Mouse (Mus musculus) kidney, postnatal 14 days (tissue): Measurements from ENCODE around the gene Tnk1.

Experiments
- DNase-seq: peaks from one replicate; pipeline ENCODE4 v3.0.0; 2022; ENCODE audit warnings: mixed read lengths

The Tnk1 gene

DNA sequence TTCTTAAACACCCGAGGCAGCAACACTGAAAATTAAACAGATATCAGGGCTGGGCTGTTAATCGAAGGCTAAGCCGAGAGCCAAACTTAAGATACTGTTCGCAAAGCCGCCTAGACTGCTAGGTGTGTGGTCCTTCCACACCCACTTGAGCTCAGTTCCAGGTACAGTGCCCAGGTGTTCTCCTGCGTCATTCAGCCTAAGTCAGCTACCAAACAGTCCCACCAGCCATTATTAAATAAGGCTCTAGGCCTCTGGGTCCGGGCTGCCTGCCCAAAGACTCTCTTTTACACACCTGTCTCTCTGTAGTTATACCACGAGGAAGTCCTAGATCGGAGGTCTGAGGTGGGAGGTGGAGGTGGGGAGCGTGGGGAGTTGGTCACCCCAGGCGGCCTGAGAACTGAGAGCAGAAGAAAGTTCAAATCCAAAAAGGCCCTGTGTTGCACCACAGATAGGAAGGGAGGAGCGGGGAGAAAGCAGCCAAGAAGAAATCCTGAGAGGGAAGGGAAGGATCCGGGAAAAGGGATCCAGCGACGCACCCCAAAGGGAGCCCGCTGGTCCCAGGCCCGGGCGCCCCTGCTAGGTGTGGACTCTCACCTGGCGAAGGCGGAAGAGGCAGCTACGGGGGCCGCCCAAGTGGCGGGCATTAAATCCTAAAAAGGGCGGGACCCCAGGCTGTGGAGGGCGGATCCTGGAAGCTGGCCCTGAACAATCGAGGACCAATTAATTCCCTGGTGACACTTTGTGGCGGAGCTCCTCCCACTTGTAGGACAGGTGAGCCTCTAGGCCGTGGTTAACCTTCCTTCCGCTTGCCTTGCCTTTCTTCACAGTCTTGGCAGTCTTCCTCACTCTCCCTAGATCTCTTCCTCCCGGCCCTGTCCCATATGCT is at the start of gene Tnk1:
Gene Tnk1, minus strand, starts transcription at position 618 of the 886 bp plus-strand sequence.
- DNase-seq: peak; percentile 75

DNA sequence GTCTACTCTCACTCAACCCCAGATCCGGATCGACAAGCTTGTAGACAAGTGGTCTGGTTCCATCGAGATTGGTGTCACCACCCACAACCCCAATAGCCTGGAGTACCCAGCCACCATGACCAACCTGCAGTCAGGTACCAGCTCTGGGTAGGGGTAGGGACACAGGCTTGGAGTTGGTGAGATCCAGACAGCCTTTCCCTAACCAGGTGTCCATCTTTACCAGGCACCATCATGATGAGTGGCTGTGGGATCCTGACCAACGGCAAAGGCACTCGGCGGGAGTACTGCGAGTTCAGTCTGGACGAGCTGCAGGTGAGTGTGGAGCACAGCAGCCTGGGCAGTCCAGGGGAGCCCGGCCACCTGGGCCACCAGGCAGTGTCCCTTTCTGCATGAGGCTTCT is 45.8 kb upstream of the Tnk1 start:
- no peak for DNase-seq

- DNase-seq: no peak
Observed at GRCm38 (mm10) chr11:69902972-69903371, 44.4 kb upstream of the Tnk1 start.

- DNase-seq: no peak
Observed at GRCm38 (mm10) chr11:69901993-69902392, 43.5 kb upstream of the Tnk1 start.

DNA sequence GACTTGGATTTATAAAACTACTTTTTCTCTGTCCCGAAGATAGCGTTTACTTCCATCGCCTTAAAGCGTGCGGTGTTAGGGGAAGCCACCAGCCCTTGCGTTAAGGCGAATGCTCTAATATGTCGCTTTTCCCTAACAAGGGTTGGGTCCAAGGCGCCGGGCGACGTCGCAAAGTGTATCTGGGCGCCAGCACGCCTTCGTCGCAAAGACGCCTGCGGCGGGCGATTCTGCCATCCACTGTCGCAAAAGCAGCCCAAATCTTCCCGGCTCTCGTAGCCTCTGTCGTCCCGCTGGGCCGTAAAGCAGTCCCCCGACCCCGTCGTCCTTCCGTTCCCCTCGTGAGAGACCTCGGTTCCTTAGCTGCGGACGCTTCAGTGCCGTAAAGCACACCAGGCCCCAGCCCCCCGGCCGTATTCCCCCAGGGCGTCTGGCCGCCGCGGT is 42.9 kb upstream of the Tnk1 start:
- DNase-seq: peak; percentile 97

DNA sequence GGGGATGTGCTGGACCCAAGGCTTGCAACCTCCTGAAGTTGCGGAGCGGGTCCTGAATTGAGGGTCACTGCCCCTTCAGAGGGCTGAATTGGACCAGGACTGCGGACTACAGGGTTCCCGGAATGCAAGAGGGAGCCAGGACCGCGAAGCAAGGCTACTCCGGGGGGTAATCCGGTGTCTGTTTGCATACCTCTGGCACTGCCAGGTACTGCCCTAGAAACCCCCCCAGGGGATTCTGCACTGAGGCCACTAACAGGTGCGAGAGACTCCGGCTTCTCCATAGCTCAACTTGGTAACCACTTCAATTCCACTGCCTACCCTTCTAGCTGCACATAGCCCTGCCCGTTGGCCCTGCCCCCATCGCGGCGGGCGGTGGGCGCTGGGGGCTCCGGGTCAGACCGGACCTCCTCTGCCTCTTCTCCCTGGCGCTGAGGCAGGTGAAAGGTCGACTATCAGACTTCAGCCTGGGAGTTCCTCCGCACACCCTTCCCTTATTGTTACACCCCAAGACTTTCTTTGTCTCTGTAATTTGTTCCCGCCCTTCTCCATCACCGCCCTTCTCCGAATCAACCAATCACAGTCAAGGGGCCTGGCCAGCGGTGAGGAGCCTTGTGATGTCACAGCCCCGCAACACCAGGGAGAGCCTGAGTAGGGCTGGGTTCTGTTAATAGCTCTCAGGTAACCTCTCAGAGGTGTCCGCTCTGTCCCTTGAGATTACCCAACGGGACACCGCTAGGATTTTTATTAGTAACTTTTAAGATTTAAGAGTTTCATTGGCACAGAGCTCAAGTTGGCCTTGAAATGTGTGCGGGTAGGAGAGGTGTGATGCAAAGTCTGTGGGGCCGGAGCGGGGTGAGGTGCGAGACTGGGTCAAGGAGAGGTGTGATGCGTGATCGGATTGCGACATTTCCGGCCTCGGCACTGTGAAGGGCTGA is 42.2 kb upstream of the Tnk1 start, which contains the start of the genes 2810408A11Rik and Neurl4:
Gene 2810408A11Rik, minus strand, starts transcription at position 517 of the 935 bp plus-strand sequence.
Gene Neurl4, plus strand, starts transcription at position 602 of the 935 bp plus-strand sequence.
- DNase-seq: peak; percentile 94

- no peak for DNase-seq
Observed at GRCm38 (mm10) chr11:69899870-69900269, 41.3 kb upstream of the Tnk1 start.

DNA sequence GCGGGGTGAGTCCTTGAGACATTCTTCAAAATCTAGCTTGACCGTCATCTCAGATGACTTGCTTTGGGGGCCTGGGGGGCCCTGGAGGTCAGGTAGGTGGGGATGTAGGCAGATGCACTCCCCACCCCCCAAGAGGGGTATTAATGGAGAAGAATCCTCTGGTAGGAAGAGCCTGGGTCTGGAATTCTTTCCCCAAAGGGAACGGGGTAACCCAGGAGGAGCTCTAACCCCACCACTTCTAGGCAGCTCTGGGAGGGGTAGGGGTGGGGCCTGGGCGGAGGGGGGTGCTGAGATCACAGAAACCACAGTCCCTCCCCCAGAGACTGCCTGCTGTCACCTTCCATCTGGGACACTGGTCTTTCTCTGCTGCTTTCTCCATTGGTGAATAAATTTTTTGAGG is 36.8 kb upstream of the Tnk1 start, which contains the start of gene Acap1:
Gene Acap1, minus strand, starts transcription at position 249 of the 400 bp plus-strand sequence.
- DNase-seq: no peak

- DNase-seq: no peak
Observed at GRCm38 (mm10) chr11:69894671-69895070, 36.1 kb upstream of the Tnk1 start.

DNA sequence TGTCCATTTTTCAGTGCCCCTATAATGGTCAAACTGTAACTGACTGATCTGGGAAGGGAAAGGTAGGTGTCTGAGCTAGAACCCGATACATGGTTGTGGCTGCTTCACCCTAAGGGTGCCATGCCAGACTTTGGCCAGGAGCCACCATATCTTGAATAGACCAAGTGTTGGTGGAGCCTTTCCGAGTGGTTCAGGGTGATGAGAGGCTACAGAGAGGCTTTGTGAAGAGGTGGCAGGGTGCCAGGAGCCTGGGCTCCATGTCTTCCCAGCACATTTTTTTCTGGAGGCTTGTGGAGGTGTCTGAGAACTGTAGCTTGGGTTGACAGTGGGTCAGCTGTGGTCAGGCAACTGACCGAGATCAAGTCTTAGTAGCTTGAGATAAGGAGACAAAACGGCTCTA is 33.0 kb upstream of the Tnk1 start:
- DNase-seq: no peak

DNA sequence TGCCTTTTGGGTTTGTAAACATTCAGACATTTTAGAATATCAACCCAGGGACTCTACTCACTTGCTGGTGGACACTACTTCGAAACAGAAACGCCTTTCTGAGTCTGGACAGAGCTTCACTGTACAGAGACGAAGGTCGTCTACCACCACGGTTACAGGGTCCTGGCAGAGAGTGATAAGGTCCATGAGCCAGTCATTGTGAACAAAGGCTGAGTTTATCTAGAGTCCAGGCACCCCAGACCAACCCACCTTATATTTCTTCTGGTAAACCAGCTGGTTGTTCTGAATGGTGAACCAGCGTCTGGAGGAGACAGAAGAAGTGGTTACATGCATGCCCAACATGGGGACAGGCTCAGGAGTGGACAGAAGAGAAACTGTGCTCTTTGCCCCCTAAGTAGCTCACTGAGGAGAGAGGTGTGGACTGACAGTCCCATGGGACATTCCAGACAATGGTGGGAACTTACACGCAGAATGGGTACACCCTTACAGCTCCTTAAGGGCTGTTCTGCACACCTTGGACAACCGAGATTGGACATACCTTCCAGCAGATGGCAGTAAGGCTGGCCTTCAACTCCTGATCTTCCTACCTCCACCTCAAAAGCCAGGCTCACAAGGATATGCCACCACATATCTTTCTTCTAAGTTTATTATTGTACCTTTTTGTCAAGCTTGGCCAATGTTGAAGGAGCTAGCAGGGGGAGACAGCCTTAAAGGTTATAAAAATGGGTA is 28.5 kb upstream of the Tnk1 start:
- DNase-seq: peak; percentile 53

DNA sequence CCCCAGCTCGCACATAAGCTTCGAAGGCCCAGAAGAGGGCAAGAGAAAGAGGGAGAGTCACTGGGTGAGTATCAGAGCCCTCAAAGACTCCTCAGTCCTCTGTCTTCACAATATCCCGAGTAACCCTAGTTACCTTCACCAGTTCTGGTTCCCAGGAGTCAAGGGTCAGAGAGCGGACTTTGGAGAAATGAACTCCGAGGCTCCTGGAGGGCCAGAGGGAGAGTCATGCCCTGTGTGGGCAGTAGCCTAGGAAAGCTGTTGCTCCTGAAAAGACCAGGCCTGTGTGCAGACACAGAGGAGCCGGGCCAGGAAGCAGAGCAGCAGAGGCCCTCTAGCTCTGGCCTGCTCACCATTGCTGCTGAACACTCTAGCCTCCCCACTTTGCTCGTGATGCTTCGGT is 26.1 kb upstream of the Tnk1 start:
- DNase-seq: no peak

DNA sequence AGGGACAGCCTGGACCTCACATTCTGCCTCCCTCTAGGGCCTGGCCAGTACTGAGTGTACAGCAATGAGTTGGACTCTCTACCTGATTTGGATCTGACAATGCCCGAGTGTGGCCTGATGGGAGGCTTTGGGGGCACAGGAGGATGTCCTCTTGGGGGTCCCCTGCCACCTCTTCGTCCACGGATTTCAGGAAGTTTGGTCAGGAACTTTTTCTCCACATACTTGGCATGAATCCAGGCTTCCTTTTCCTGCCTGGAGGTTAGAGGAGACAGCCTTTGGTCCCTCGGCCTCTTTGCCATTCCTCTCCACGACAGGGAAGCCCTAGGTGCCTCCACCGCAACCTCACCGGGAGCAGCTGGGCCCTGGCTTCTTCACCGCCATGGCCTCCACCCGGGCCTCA is 25.7 kb upstream of the Tnk1 start:
- DNase-seq: peak; percentile 54

DNA sequence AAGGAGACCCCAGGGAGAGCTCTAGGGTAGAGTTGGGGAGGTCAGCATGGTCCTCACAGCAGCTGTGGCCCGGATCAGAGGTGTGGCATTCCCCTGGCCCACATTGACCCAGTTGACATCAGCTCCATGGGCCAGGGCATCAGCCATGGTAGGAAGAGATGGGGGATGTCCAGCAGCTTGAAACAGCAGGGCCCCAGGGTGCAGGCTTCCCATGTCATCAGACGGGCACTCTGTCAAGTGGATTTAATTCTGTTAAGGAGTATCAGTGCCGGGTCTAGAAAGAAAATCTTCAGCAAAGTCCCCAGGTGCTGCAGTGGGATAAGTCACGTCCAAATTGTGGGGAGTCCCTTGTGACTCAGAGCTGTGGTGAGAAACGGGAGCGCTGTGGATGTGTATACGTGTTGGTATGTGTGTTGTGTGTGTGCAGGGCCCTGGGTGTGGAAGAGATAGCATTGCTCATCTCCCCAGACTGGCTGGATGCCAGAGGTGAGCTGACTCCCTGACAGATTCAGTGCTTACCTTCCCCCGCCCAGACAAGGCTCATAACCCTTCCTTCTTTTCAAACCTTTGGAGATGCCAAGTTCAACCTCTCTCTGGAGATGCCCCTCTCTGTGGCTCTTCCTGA is 25.1 kb upstream of the Tnk1 start:
- DNase-seq: peak; percentile 44

GRCm38 (mm10) chr11:69883066-69883465 is 24.5 kb upstream of the Tnk1 start:
- peak; percentile 38 for DNase-seq

DNA sequence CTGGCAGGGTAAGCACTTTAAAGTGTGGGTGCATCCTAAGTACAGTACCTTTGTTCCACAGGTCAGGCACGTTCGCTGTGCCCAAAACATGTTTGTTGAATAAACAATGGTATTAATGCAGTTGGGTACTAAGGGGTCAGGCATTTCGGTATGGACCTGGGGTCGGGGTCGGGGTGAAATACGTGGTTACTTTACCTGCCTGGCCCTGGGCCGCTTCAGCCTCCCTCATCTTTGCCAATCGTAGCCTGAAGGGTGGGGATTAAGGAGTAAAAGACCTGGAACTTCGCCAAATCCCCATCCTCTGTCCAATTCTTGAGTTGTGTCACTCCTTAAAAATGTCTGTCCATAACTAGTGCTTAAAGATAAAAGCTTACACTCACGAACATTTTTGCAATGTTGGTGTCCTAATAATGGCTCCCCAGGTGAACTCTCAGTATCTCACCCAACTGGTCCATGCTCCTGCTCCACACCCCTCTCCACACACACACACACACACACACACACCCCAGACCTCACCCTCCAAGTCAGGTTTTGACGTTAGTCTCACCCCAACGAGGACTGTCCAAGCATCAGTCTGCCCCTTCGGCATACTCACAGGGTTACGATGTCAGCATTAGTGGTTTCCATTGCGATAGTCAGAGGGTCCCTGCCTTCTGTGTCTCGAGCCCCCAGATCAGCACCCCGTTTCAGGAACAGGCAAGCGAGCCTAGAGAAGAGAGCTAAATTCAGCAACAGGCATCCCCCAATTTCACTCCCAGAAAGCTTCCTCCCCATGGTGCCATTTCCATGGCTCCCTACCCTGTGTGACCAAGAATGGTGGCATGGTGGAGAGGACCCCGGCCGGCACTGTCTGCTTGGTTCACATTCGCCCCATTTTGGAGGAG is 23.5 kb upstream of the Tnk1 start:
- no peak for DNase-seq

- peak; percentile 95 for DNase-seq
Observed at GRCm38 (mm10) chr11:69880853-69881603, 22.5 kb upstream of the Tnk1 start, which contains the start of gene Kctd11. Kctd11 (minus strand) TSS chr11:69881406.

DNA sequence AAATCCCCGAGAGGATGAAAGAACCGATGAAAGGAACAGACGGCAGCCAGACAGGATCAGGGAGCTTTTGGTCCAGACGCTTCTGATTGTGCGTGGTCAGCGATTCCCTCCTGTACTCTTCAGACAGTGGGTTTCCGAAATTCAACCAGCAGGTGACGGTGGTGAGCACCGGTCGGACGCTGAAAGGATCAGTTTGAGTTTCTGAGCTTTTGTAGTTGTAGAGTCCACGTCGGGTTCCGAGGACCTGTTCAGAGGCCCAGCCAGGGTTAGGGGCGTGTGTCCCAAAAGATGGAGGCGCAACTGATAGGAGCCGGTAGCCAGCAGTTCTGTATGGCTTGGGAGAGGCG is 21.9 kb upstream of the Tnk1 start:
- DNase-seq: peak; percentile 86

- DNase-seq: no peak
Observed at GRCm38 (mm10) chr11:69879711-69880110, 21.2 kb upstream of the Tnk1 start.

- DNase-seq: no peak
Observed at GRCm38 (mm10) chr11:69878952-69879351, 20.4 kb upstream of the Tnk1 start.
